Mouse (Mus musculus): ENCODE measurements at regions not wholly inside any gene's neighbourhood (a gene's known extent, or its start where the extent isn't known, plus 50 kb on each side); places are given as distances from the start of the nearest gene placed in this dataset.

GRCm38 (mm10) chr9:85003414-85003813 lies 309.2 kb upstream of the Gm11114 start:
- no peak for TF ChIP-seq CHD2 (IDR thresholded peaks at IDR 0.05; ENCODE audit: low read depth, low read length)
- no peak for TF ChIP-seq ZNF384 (IDR thresholded peaks at IDR 0.05; ENCODE audit: low read depth, low read length)
- no peak for TF ChIP-seq MAFK (IDR thresholded peaks at IDR 0.05; ENCODE audit: insufficient read depth, low read depth, low read length)
